Mouse (Mus musculus) MEL (cell line): Measurements from ENCODE around the gene Fzd5. TPM values are rescaled to one million over a fixed set of nuclear protein-coding genes. Genes with fewer than 3 reads are reported as not detected.

Experiments used
- DNase-seq: peaks from one replicate; pipeline ENCODE4 v3.0.0; 2011; ENCODE audit warnings: low read depth, low spot score
- H3K27ac ChIP-seq: 2 replicates; pipeline ENCODE4 v1.5.1; 2012; ENCODE audit warnings: low read depth, mild to moderate bottlenecking, control low read depth, low read length, moderate library complexity; ENCODE audit not compliant: control insufficient read depth
- H3K27me3 ChIP-seq, 2 experiments: fragments of 150-350 bp in 1 of 2; sonication (generic) in 1 of 2; 2 replicates each; pipeline ENCODE4 v1.6.1; 2012; ENCODE audit warnings: low read length in 2 of 2, mild to moderate bottlenecking in 2 of 2, improper control_type of control experiment in 1 of 2, moderate library complexity in 1 of 2; ENCODE audit not compliant: insufficient read depth in 2 of 2, control insufficient read depth in 1 of 2
- H3K36me3 ChIP-seq, 2 experiments: 2 replicates each; pipeline ENCODE4 v1.6.1; 2012 to 2014; ENCODE audit warnings: low read length in 2 of 2, improper control_type of control experiment in 1 of 2, inconsistent platforms in 1 of 2, mild to moderate bottlenecking in 1 of 2; ENCODE audit not compliant: insufficient read depth in 2 of 2, control insufficient read depth in 1 of 2
- H3K4me1 ChIP-seq, 2 experiments: fragments of 150-350 bp in 1 of 2; sonication (generic) in 1 of 2; 2 replicates each; pipeline ENCODE4 v1.6.1; 2012; ENCODE audit warnings: low read length in 2 of 2, improper control_type of control experiment in 1 of 2, mild to moderate bottlenecking in 1 of 2; ENCODE audit not compliant: insufficient read depth in 2 of 2, control insufficient read depth in 1 of 2
- H3K4me3 ChIP-seq, 2 experiments: fragments of 150-350 bp in 1 of 2; sonication (generic) in 1 of 2; 2 replicates each; pipeline ENCODE4 v1.5.1; 2012; ENCODE audit warnings: low read depth in 2 of 2, low read length in 2 of 2, mild to moderate bottlenecking in 2 of 2, moderate library complexity in 2 of 2, control low read depth in 1 of 2, improper control_type of control experiment in 1 of 2; ENCODE audit not compliant: control insufficient read depth in 1 of 2, insufficient read depth in 1 of 2
- H3K79me2 ChIP-seq: 2 replicates; pipeline ENCODE4 v1.6.1; 2012; ENCODE audit warnings: mild to moderate bottlenecking, low read length, moderate library complexity; ENCODE audit not compliant: control insufficient read depth, poor library complexity, insufficient read depth
- H3K9ac ChIP-seq: 2 replicates; pipeline ENCODE4 v1.6.1; 2012; ENCODE audit warnings: low read depth, mild to moderate bottlenecking, control low read depth, low read length, moderate library complexity; ENCODE audit not compliant: control insufficient read depth, poor library complexity, severe bottlenecking
- H3K9me3 ChIP-seq: fragments of 150-350 bp; sonication (generic); replicated peaks from 2 replicates; pipeline ENCODE4 v1.6.1; 2012; ENCODE audit warnings: mild to moderate bottlenecking, low read length, improper control_type of control experiment, moderate library complexity; ENCODE audit not compliant: insufficient read depth
- CHD1 ChIP-seq: IDR thresholded peaks from 2 replicates; pipeline ENCODE4 v1.6.1; 2012; ENCODE audit warnings: low read depth, mild to moderate bottlenecking, inconsistent platforms, low read length, improper control_type of control experiment
- CHD2 ChIP-seq: IDR thresholded peaks from 2 replicates; pipeline ENCODE4 v1.6.1; 2011; ENCODE audit warnings: low read length, improper control_type of control experiment
- CTCF ChIP-seq, 3 experiments: IDR thresholded peaks in 2 of 3; conservative IDR thresholded peaks in 1 of 3; 2 replicates each; pipeline ENCODE4 v1.5.1; 2011 to 2012; ENCODE audit warnings: low read length in 3 of 3, low read depth in 2 of 3, mild to moderate bottlenecking in 2 of 3, improper control_type of control experiment in 1 of 3, inconsistent platforms in 1 of 3, mixed read lengths in 1 of 3, moderate library complexity in 1 of 3; ENCODE audit not compliant: control insufficient read depth in 1 of 3, insufficient read depth in 1 of 3, poor library complexity in 1 of 3, severe bottlenecking in 1 of 3
- ELF1 ChIP-seq: IDR thresholded peaks from 2 replicates; pipeline ENCODE4 v1.6.1; 2014; ENCODE audit warnings: low read depth, mild to moderate bottlenecking, inconsistent platforms, low read length, improper control_type of control experiment, moderate library complexity
- ETS1 ChIP-seq: IDR thresholded peaks from 2 replicates; pipeline ENCODE4 v1.6.1; 2012; ENCODE audit warnings: low read depth, mild to moderate bottlenecking, inconsistent platforms, low read length, improper control_type of control experiment, moderate library complexity
- GABPA ChIP-seq: IDR thresholded peaks from 2 replicates; pipeline ENCODE4 v1.6.1; 2012; ENCODE audit warnings: low read depth, mild to moderate bottlenecking, inconsistent platforms, low read length, improper control_type of control experiment, moderate library complexity
- GATA1 ChIP-seq: IDR thresholded peaks from 2 replicates; pipeline ENCODE4 v1.6.1; 2011; ENCODE audit warnings: low read depth, low read length, improper control_type of control experiment
- JUND ChIP-seq: IDR thresholded peaks from 2 replicates; pipeline ENCODE4 v1.6.1; 2011; ENCODE audit warnings: low read depth, mild to moderate bottlenecking, improper control_type of control experiment, low read length
- MAFK ChIP-seq: IDR thresholded peaks from 2 replicates; pipeline ENCODE4 v1.6.1; 2011; ENCODE audit warnings: low read depth, mild to moderate bottlenecking, low read length, improper control_type of control experiment, borderline replicate concordance
- MAX ChIP-seq: IDR thresholded peaks from 2 replicates; pipeline ENCODE4 v1.6.1; 2011; ENCODE audit warnings: low read length, improper control_type of control experiment
- MEF2A ChIP-seq: IDR thresholded peaks from 2 replicates; pipeline ENCODE4 v1.6.1; 2014; ENCODE audit warnings: low read depth, mild to moderate bottlenecking, inconsistent platforms, low read length, improper control_type of control experiment; ENCODE audit not compliant: poor library complexity, insufficient replicate concordance, severe bottlenecking; ENCODE audit errors: extremely low read depth
- MYC ChIP-seq: IDR thresholded peaks from 2 replicates; pipeline ENCODE4 v1.6.1; 2011; ENCODE audit warnings: low read depth, mild to moderate bottlenecking, low read length, improper control_type of control experiment, moderate library complexity
- POLR2AphosphoS5 ChIP-seq: IDR thresholded peaks from 2 replicates; pipeline ENCODE4 v1.6.1; 2012; ENCODE audit warnings: low read depth, borderline replicate concordance, mild to moderate bottlenecking, inconsistent platforms, low read length, moderate library complexity, mixed read lengths
- SMC3 ChIP-seq: IDR thresholded peaks from 2 replicates; pipeline ENCODE4 v1.6.1; 2011; ENCODE audit warnings: low read depth, low read length, improper control_type of control experiment
- USF1 ChIP-seq: IDR thresholded peaks from 2 replicates; pipeline ENCODE4 v1.6.1; 2014; ENCODE audit warnings: low read depth, mild to moderate bottlenecking, inconsistent platforms, low read length, improper control_type of control experiment, moderate library complexity
- ZC3H11A ChIP-seq: IDR thresholded peaks from 2 replicates; pipeline ENCODE4 v1.6.1; 2012; ENCODE audit warnings: low read depth, mild to moderate bottlenecking, inconsistent platforms, low read length, improper control_type of control experiment
- ZKSCAN1 ChIP-seq: IDR thresholded peaks from 2 replicates; pipeline ENCODE4 v1.6.1; 2012; ENCODE audit warnings: low read depth, mild to moderate bottlenecking, inconsistent platforms, low read length, improper control_type of control experiment, moderate library complexity
- ZMIZ1 ChIP-seq: IDR thresholded peaks from 2 replicates; pipeline ENCODE4 v1.6.1; 2012; ENCODE audit warnings: low read depth, mild to moderate bottlenecking, inconsistent platforms, low read length, improper control_type of control experiment, moderate library complexity
- polyA plus RNA-seq, 2 experiments: library from polyadenylated mRNA; stranded (reverse) in 1 of 2; unstranded in 1 of 2; fragments of >175 nt in 1 of 2; fragments of >200 nt in 1 of 2; gene quantifications; 2 replicates each; pipeline versions ENCODE4 v1.2.1 to v1.2.4; 2012; ENCODE audit warnings: low replicate concordance in 2 of 2, low read depth in 1 of 2; ENCODE audit not compliant: insufficient read length in 2 of 2, insufficient read depth in 1 of 2, missing spikeins in 1 of 2
- total RNA-seq: library from RNA; depleted of rRNA; stranded (reverse); fragments of 300-350 nt; gene quantifications from 2 replicates; pipeline ENCODE4 v1.2.3, GENCODE M21; 2012

Fzd5 gene
- total and polyA plus RNA-seq, 3 experiments = 1.4 to 2.9 TPM; not detected in 1

GRCm38 (mm10) chr1:64753668-64754067 is 16.1 kb upstream of the Fzd5 start:
- Histone ChIP-seq H3K27ac (no peak overlapping the region), H3K9ac (no peak overlapping the region), H3K9me3 (no peaks in the 10 kb centered on the region), H3K4me3 (no peak overlapping the region), H3K36me3 (no peaks in the 10 kb centered on the region; a peak in 1 of 4 replicates), H3K27me3 (no peaks in the 10 kb centered on the region), H3K4me1 (peaks cover 2 to 8% of the 10 kb centered on the region in 2 experiments; a peak in 2 of 4 replicates), H3K79me2 (no peaks in the 10 kb centered on the region)
- no peak for TF ChIP-seq MAX
- TF ChIP-seq ELF1 = no peak
- no peak for TF ChIP-seq GATA1
- TF ChIP-seq CHD2 = no peak
- no peak for TF ChIP-seq POLR2AphosphoS5
- TF ChIP-seq MAFK = no peak
- TF ChIP-seq MYC = no peak
- DNase-seq = no peak

DNA sequence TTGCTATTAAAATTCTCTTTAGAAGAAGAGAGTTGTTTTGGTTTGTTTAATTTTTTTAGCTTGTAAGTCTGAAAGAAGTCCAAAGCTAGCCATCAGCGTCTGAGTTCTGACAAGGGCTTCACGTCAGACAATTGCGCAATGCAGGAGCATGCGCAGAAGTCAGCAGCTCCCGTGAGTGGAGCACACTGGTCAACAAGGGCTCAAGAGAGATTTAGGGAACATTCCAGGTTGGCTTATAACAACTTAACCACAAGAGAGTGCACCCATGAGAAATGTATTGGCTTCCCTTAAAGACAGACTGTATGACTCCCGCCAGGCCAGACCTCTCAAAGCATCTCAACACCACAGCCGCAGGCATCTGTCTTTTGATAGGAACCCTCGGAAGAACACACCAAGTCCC is 15.6 kb upstream of the Fzd5 start:
- DNase-seq = no peak
- Histone ChIP-seq H3K9ac (no peak overlapping the region), H3K27me3 (no peaks in the 10 kb centered on the region), H3K4me1 (peaks cover 2 to 8% of the 10 kb centered on the region in 2 experiments; a peak in 2 of 4 replicates), H3K9me3 (no peaks in the 10 kb centered on the region), H3K4me3 (no peak overlapping the region), H3K79me2 (no peaks in the 10 kb centered on the region), H3K27ac (no peak overlapping the region), H3K36me3 (no peaks in the 10 kb centered on the region; a peak in 1 of 4 replicates)
- TF ChIP-seq CHD1 (no peak), POLR2AphosphoS5 (no peak), ZMIZ1 (no peak), MAX (no peak), ZKSCAN1 (no peak), GATA1 (no peak), ZC3H11A (no peak), USF1 (no peak), ETS1 (no peak), JUND (no peak), SMC3 (no peak), MEF2A (no peak), CTCF (IDR thresholded peaks at IDR 0.05 in 2 of 3, conservative IDR thresholded peaks at IDR 0.05 in 1 of 3; ENCODE audit: control insufficient read depth in 1 of 3, insufficient read depth in 1 of 3, low read depth in 2 of 3, low read length in 3 of 3, poor library complexity in 1 of 3, severe bottlenecking in 1 of 3) (no peak), GABPA (no peak)
